Mouse (Mus musculus): ENCODE results near the gene Chd5. TPM values are rescaled to one million over a fixed set of nuclear protein-coding genes. Genes with fewer than 3 reads are reported as not detected.

Gene Chd5
- total RNA-seq, 4 experiments from 2014 or later = 0.19 to 0.59 (median 0.27) TPM

DNA sequence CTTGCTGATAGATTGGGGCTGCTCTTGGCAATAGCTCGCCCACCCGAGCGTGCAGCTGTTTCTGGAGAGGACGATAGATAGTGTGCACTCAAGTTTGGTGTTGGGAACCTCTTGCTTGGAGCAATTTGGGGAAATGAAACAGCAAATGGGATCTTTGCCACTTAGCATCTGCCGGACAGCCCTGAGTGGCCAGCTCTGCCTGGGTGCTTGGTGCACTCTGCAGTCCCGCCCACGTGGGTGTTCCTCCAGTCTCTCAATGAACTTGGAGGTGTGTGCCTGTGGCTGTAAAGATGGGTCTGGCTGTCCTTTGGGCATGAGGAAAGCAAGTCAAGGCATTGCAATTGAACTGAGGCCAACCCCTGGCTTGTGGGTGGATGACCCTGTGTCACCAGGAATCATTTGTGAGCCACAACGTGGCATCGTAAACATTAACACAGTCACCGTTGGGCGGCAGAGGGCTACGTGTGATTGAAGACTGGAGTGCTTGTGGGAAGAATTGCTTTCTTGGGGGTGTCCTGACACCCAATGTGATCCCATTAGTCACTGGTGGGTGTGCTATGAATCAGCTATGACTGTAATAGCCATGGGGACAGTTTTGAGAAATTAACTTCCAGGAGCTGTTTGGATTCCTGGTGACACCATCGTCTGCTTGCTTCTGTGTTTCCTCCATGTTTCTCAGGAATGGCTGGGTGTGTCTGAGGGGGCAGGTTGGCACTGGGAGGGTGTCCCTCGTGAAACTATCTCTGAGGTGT lies 15.6 kb downstream of the Chd5 start:
- DNase-seq (ENCODE audit: low spot score) = peak; percentile 16

DNA sequence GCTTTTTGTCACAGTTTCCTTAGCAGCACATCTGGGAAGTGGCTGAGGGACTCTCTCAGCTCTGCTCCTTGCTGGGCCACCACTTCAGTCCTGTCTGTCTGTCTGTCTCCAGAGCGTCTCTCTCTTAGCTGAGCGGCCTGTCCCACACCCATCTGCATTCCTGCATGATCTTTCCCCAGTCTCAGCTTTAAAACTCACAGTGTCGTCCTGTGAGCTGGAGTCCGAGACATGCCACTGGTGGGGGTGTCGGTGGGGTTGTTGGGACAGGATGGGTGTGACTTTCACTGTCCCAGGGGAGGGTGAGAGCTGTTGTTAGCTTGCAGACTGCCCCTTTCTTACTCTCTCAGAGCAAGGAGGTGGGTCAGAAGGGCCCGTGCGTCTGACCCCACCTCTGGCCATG lies 17.2 kb downstream of the Chd5 start:
- DNase-seq (ENCODE audit: low spot score) = no peak

DNA sequence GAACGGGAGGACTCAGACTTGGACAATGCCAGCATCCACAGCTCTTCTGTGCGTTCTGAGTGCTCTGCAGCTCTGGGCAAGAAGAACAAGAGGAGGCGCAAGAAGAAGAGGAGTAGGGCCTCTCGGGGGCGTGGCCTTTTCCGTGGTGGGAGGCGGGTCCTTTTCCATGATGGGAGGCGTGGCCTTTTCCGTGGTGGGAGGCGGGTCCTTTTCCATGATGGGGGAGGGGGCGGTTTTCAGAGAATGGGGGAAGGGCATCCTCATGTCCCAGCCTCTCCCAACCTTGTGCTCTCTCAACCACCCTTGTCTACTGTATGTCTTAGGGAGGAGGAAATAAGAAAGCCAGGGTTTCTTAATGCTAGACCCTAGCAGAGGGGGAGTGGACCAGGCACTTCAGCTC lies 21.2 kb downstream of the Chd5 start:
- no peak for DNase-seq (ENCODE audit: low spot score)

DNA sequence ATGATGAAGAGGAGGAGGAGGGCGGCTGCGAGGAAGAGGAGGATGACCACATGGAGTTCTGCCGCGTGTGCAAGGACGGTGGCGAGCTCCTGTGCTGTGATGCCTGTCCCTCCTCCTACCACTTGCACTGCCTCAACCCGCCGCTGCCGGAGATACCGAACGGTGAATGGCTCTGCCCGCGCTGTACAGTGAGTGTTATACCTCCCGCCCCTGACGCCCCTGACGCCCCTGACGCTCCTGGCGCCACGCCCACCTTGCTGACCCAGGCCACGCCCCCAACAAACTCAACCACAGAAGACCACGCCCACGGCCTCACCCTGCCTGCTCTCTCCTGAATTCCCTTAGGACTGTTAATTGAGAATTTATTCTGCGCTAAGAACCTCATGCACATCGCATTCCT lies 22.4 kb downstream of the Chd5 start:
- no peak for DNase-seq (ENCODE audit: low spot score)

DNA sequence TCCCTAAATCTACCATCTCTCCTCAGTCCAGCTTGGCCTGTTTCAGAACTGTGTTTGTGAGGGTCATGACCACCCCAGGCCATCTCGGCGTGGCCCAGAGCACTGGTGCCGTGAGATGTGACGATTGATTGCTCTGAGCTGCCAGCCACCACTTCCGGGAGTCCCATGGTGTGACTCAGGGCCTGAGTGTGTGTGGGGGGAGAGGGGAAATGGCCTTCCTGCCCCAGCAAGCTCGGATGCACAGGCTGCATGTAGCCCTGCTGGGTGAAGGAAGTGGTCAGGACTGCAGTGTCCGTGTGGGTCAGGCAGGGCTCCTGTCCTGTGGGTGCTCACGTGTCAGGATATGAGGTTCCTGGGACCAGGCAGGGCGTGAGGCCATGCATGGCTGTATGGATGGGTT lies 23.7 kb downstream of the Chd5 start:
- no peak for DNase-seq (ENCODE audit: low spot score)

DNA sequence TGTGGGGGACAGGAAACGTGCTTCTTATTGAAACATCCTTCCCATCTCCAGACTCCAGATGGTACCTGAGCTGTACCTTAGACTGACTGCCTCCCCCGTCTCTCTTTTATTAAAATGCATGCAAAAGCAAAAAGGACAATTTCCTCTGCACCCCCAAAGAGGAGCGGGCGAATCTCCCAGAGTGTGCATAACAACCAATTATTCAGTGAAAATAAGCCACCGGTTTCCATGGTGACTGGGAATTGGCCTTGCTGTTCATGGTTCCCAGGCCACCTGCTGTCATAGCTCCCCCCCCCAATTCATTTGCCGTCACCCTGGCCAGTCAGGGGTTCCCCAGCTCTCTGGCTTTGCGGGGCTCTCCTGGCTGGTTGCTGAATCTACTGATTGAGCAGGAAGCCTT lies 26.8 kb downstream of the Chd5 start:
- DNase-seq (ENCODE audit: low spot score) = no peak

DNA sequence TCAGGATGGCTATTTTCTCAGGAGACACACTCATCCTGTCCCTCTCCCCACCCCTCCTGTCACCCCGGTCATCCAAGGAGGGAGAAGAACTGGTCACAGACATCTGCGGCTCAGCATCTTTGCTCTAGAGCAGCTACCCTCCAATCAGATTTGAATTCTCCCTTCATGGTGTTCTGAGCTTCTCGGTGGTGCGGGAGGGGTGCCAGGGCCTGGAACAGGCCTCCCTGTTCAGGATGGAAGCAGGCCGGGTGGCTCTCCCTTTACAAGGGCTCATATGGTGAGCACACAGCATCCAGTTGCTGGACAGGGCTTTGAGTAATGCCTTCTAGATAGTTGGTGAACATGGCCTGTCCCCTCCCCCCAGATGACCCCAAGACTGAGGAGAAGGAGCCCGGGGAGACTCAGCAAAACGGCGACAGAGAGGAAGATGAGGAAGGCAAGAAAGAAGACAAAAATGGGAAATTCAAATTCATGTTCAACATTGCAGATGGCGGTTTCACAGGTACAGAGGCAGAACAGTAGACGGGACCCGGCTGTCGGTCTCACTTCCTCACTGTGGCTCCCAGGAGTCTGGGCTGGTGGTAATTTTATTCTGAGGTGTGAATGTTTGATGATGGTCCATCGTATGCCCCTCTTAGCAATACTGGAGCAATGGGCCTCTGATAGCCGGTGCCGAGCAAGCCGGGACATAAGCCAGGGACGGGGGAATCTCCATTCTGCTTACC lies 44.2 kb downstream of the Chd5 start:
- no peak for DNase-seq (ENCODE audit: low spot score)

DNA sequence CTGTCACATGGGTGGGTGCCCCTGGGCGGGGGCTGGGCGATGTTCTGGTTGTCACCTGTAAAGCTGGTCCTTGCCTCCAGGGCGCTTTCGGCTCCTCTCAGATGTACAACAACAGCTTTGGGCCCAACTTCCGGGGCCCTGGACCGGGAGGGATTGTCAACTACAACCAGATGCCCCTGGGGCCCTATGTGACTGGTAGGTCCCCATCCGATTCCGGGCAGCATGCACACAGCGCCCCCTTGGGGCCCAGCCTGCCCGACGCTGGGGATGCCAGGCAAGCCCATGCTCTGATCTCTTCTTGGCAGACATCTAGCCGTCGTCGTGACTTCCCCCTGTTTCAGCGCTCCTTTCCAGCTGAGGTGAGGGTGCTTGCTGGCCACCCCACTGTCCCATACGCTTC lies 47.2 kb downstream of the Chd5 start:
- DNase-seq (ENCODE audit: low spot score) = no peak

DNA sequence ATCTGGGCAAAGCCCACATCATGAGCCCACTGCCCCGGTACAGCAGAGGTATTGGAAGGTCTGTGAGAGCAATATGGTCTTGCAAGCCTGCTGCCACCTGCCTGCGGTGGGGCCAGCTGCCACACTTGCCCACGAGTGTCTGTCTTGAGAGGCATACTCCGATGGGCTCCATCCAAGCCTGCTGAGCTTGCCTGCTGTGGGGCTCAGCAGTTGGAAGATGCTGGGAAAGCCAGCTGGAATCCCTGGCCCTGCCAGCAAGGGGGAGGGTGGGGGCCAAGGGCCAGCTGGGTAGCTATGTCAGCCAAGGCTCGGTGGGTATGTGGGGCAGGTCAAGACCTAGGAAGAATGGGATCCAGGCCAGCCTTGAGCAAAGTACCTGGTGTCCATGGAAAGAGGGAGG lies 53.7 kb downstream of the Chd5 start:
- DNase-seq (ENCODE audit: low spot score) = no peak

DNA sequence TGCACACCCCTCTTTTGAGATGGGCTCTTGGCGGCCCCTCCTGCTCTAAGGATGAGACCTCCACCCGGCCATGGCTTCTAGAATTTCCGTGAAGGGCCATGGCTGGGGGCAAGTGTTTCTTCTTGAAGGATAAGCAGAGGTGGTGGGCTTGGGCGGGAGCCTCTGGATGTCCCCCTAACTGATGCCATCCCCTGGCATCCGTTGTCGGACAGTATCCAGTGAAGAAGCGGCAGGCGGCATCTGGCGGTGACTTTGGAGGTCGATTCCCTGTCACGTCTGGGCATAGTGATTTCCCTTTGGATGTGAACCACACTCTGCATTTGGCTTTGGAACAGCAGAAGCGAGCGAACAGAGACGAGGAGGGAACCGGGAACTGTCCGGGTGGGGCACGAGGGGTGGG lies 54.2 kb downstream of the Chd5 start:
- DNase-seq (ENCODE audit: low spot score) = no peak

DNA sequence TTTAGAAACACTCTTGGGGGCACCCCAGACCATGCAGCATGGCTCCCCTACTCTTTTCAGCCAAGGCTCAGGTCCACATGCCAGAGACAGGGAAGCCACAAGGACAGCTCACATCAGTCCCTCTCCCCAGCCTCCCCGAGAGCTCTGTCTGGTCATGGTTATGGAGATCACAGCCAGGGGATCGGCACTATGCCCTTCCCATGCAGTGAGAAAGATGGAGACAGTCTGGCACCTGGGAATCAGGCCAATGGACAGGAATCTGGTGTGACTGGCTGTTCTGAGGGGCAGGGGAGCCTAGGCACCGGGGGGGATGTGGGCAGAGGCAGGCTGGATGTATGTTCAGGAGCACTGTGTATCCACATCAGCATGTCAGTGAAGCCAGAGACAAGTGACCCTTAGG lies 60.5 kb downstream of the Chd5 start:
- no peak for DNase-seq (ENCODE audit: low spot score)

DNA sequence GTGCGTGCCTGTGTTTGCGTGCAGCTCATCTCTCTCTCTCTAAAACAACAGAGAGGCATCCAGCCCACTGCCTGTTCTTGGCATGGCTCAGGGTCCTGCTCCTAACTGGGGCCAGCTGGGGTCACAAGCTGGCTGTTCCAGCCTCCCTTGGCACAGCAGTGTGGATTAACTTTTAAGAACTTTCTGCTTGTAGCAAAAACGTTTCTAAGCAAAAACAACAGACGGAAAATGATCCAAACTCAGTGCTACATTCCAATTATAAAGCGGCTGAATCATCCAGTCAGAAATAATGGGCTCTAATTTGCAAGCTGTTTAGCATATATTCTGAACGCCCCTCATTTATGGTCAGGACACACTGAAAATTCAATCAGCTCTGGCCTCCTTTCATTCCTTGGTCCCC lies 66.7 kb downstream of the Chd5 start:
- no peak for DNase-seq (ENCODE audit: low spot score)

DNA sequence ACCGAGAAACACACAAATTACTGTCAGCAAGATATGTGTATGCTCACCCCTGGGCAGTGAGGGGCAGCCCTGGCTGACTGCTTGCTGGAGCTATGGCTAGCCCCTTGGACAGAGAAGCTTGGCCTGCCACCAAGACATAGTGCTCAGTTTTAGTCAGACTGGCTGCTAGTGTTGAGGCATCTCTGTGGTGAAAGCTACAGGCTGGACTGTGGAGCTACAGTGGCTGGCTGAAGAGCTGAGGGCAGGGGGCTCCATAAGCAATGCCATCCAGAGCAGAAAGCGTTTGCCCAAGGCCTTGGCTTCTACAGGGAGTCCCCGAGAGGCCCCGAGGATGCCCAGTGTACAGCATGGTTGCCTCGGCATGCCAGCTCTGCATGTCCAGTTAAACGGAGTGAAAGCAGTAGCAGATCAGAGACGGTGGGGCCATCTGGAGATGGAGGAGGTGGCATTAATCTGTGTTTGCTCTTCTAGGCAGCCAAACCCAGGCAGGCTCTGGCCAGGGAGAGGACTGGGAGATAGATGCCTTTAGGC lies 67.3 kb downstream of the Chd5 start:
- DNase-seq (ENCODE audit: low spot score) = no peak

DNA sequence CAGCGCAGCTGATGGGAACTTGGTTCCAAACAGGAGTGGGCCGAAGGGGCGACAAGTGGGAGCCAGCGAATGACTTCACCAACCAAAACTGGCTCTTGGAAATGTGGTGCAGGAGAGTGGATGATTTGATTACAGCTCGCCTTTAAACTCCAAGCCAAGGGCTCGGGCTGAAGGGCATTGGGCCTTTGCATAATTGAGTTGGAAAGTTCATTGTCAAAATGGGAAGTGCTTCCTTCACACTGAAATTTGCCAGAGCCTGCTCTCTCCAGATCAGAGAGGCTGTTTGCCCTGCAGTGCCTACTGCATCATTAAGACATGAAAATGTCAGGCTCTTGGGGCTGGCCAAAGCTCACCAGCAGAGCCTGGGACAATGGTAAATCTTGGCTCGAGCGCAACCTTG lies 68.1 kb downstream of the Chd5 start:
- no peak for DNase-seq (ENCODE audit: low spot score)

DNA sequence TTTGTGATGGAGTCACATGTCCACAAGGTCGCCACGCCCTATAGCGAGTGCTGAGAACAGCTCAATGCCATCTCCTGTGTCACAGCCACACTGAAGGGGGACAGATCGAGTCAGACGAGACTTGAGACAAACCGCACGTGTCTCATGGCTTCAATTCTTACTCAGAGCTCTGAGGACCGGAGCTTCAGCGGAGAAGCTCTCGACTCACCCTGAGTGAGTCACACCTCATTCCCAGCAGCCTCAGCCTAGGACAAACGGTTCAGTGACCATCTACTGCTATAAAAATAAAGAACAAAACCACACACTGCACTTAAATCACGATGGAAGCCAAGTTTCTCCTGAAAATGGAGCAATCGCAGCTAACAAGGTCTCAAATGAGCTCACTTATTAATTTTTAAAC lies 72.5 kb downstream of the Chd5 start:
- DNase-seq (ENCODE audit: low spot score) = no peak

DNA sequence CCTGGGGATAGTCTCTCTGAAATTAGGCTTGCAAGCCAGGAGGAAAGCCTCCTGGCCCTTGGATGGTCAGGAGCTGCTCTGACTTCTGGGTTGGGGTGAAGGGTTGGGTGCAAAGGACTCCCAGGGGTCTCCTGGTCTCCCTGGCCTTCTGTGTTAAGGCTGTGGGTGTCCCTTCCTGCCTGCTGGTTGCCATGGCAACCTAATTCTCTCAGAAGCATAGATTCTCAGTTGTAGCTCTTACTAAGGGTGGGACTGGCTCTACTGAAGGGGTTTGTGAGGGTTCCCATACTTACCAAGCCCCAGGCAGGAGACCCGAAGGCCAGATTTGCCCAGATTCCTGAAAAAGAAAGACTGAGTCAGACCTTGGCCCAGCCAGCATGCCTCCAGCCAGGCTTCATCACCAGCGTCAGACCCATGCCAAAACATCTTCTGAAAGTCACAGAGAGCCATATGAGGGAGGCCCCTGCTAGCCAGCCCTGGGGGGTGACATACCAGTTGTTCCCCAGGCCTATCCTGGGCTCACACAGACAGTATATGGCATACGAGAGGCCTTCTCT lies 74.2 kb downstream of the Chd5 start:
- no peak for DNase-seq (ENCODE audit: low spot score)

DNA sequence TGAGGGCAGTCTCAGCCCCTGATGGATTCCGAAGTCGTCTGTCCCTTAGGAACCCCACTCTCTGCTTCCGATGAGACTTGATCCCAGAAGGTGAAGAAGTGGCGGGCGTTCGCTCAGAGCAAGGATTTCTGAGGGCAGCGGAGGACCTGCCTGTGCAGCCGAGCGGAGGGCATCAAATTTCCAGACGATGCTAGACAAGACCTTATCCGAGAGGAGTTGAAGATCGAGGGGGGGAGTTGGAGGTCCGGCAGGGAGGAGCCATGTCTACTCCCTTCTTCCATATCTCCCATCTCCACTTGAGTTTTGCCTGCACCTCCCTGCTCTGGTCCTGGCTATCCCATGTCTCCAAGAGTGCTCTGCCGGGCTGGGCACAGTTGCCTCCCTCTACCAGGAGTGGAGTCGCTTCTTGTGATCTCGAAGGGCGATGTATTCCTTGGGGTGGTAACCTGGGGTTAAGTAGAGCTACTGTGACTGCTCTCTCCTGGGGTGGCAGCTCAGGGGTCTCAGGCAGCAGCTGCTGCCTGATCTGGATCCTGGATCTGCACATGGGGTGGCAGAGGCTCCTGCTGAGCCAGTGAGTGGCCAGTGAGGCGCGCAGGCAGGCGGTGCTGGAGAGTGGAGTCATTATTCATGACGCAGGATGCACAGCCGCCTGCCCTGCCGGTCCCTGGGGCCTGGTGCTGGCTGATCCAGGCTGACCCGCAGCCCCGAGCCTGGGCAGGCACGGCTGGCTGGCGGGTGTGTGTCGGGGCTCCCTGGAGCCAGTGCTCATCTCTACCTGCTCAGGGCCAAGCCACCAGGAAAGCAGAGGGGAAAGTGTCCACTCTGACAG lies 80.0 kb downstream of the Chd5 start:
- no peak for DNase-seq (ENCODE audit: low spot score)

DNA sequence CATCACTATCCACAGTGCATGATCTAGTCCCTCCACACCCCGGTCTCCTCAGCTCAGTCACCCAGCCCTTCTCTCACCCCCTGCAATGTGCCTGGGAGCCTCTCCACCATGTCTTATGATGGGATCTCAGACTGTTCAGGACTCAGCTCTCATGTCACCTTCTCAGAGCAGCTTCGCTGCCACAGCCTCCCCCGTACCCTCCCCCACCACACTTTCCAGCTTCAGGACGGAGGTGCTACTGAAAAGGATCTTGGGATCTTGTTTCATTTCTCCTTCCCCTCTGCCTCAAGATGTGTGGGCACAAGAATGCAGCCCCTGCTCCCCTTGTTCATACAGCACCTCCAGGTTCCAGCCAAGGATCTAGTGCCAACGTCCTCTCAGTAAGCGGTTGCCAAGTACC lies 85.1 kb downstream of the Chd5 start:
- no peak for DNase-seq (ENCODE audit: low spot score)

DNA sequence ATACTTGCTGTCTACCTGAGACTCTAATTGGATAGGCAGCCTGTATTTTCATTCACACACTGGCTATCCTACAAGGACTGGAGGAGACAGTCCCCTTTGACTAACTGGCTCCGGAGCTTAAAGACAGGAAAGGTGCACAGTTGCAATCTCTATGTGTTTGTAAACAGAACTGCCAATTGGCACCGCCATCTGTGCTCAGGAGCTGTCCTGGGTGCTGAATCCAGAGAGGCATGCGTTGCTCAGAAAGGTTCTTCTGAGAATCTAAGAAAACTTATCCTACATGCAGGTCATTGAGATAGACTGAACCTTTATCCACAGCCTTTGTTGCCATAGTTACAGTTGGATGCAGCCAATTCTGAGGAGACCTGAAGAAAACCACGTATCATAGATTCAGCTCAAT lies 85.9 kb downstream of the Chd5 start:
- no peak for DNase-seq (ENCODE audit: low spot score)

DNA sequence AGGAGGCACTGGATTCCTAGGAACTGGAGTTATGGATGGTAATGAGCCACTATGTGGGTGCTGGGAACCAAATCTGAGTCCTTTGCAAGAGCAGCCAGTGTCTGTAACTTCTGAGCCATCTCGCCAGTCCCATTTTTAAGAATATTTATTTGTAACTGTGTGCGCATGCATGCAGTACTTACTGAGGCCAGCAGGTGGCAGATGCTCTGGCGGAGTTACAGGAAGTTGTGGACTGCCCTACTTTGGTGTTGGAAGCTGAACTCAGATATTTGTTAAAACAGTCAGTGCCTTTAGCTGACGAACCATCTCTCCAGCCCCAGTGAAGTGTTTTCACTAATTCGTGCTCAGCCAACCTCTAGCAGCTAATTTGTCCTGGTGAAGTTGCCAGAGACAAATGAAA lies 86.5 kb downstream of the Chd5 start:
- DNase-seq (ENCODE audit: low spot score) = no peak

DNA sequence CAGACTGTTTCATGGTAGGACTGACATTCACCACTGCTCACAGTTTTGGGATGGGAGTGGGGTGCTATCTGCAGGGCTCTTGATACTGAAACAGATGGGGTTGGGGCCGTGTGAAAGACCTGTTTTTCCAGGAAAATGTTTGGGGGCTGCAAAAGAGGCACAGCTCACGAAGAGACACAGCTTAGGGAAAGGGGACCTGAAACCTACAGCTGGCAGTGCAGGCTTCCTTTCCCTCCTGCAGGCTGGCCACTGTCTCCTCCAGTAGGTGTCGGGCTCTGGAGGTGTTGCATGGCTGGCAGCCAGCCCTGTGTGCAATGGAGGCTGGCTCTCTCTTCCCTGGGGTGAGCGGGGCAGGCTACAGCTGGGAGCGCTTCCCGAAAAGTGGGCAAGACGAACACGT lies 89.8 kb downstream of the Chd5 start:
- no peak for DNase-seq (ENCODE audit: low spot score)

DNA sequence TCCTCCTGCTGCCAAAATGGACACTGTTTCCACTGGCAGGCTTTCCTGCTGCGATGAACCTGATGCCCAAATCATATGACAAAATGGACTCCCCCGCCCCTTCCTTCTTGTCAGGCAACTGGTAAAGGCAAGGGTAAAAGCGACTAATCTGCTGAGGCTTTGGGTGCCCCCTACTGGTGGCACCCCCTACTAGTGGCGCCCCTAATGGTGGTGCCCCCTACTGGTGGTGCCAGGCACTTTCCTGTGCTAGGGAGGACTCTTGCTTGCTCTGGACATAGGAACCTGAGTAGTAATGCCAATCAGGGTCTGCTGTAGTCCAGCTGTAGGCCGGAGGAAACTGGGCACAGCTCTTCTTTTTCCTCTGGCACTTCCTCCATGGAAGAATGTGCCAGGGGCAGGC lies 93.9 kb downstream of the Chd5 start:
- no peak for DNase-seq (ENCODE audit: low spot score)
